Mouse (Mus musculus) ES-E14 (cell line): ENCODE data around the gene Olfr584. TPM values are rescaled to one million over a fixed set of nuclear protein-coding genes. Genes with fewer than 3 reads are reported as not detected.
A peak's percentile ranks its signal among the peaks of the same experiment; 100 is the strongest.

ENCODE experiments used
- DNase-seq: peaks from one replicate; pipeline ENCODE4 v3.0.0-alpha.2; 2013; ENCODE audit warnings: low read depth, low spot score
- H3K27ac ChIP-seq: 2 replicates; pipeline ENCODE4 v1.5.1; 2012; ENCODE audit warnings: low read depth, mild to moderate bottlenecking, low read length, moderate library complexity, mixed read lengths; ENCODE audit not compliant: poor library complexity, insufficient read depth, severe bottlenecking
- H3K36me3 ChIP-seq: 2 replicates; pipeline ENCODE4 v1.6.1; 2012; ENCODE audit warnings: mild to moderate bottlenecking, low read length, moderate library complexity, mixed read lengths; ENCODE audit not compliant: control insufficient read depth, poor library complexity, insufficient read depth, severe bottlenecking
- H3K4me1 ChIP-seq, 2 experiments: fragments of 150-350 bp in 1 of 2; sonication (generic) in 1 of 2; 2 replicates each; pipeline ENCODE4 v1.6.1; 2012; ENCODE audit warnings: low read length in 2 of 2, mild to moderate bottlenecking in 1 of 2, mixed read lengths in 1 of 2; ENCODE audit not compliant: control insufficient read depth in 2 of 2, insufficient read depth in 2 of 2, poor library complexity in 1 of 2
- H3K4me3 ChIP-seq, 2 experiments: fragments of 150-350 bp in 1 of 2; sonication (generic) in 1 of 2; 2 replicates each; pipeline ENCODE4 v1.5.1; 2012; ENCODE audit warnings: low read length in 2 of 2, low read depth in 1 of 2, mild to moderate bottlenecking in 1 of 2, mixed read lengths in 1 of 2; ENCODE audit not compliant: insufficient read depth in 1 of 2, poor library complexity in 1 of 2, severe bottlenecking in 1 of 2
- H3K9ac ChIP-seq: 2 replicates; pipeline ENCODE4 v1.6.1; 2012; ENCODE audit warnings: low read depth, mild to moderate bottlenecking, low read length, mixed read lengths; ENCODE audit not compliant: poor library complexity, insufficient read depth, severe bottlenecking
- H3K9me3 ChIP-seq: fragments of 150-350 bp; sonication (generic); 2 replicates; pipeline ENCODE4 v1.6.1; 2012; ENCODE audit warnings: low read depth, mild to moderate bottlenecking, low read length; ENCODE audit not compliant: control insufficient read depth, insufficient read depth
- CHD2 ChIP-seq: IDR thresholded peaks from 2 replicates; pipeline ENCODE4 v1.6.1; 2014; ENCODE audit warnings: mild to moderate bottlenecking, low read depth, low read length, inconsistent platforms
- HCFC1 ChIP-seq: IDR thresholded peaks from 2 replicates; pipeline ENCODE4 v1.6.1; 2012; ENCODE audit warnings: low read length, inconsistent platforms, borderline replicate concordance; ENCODE audit not compliant: insufficient read depth
- MAFK ChIP-seq: IDR thresholded peaks from 2 replicates; pipeline ENCODE4 v1.6.1; 2014; ENCODE audit warnings: mild to moderate bottlenecking, low read depth, low read length, inconsistent platforms; ENCODE audit not compliant: insufficient read depth
- ZC3H11A ChIP-seq: IDR thresholded peaks from 2 replicates; pipeline ENCODE4 v1.6.1; 2012; ENCODE audit warnings: low read depth, mild to moderate bottlenecking, inconsistent platforms, low read length, borderline replicate concordance
- ZNF384 ChIP-seq: IDR thresholded peaks from 2 replicates; pipeline ENCODE4 v1.6.1; 2012; ENCODE audit warnings: low read depth, low read length, inconsistent platforms
- in situ Hi-C, 2 experiments: fragments of 600-800 bp; cut with MboI; formaldehyde crosslinking; loops; one replicate each; pipeline ENCODE4 v1.15.1; 2025; ENCODE audit warnings: low sequenced_read_pairs in 2 of 2, inconsistent platforms in 1 of 2; ENCODE audit not compliant: unreplicated experiment in 2 of 2
- total RNA-seq: library from RNA; depleted of rRNA; stranded (reverse); fragments of 300-350 nt; gene quantifications from 2 replicates; pipeline ENCODE4 v1.2.3, GENCODE M21; 2012; rRNA removed

The Olfr584 gene
- not detected in 2 replicates for total RNA-seq

GRCm38 (mm10) chr7:103081585-103081984, at the start of gene Olfr584:
TSS of gene Olfr584 (plus strand) at chr7:103081885.
- Histone ChIP-seq H3K4me1 (no peaks in the 10 kb centered on the region), H3K36me3 (no peaks in the 10 kb centered on the region), H3K9me3 (no peaks in the 10 kb centered on the region), H3K9ac (no peak within 1 kb of the TSS), H3K4me3 (no peak within 1 kb of the TSS), H3K27ac (no peak within 1 kb of the TSS)
- in situ Hi-C loops = no loop called here
- DNase-seq = no peak
- TF ChIP-seq CHD2 = no peak
- no peak for TF ChIP-seq MAFK
- TF ChIP-seq HCFC1 = no peak
- no peak for TF ChIP-seq ZC3H11A
- no peak for TF ChIP-seq ZNF384

DNA sequence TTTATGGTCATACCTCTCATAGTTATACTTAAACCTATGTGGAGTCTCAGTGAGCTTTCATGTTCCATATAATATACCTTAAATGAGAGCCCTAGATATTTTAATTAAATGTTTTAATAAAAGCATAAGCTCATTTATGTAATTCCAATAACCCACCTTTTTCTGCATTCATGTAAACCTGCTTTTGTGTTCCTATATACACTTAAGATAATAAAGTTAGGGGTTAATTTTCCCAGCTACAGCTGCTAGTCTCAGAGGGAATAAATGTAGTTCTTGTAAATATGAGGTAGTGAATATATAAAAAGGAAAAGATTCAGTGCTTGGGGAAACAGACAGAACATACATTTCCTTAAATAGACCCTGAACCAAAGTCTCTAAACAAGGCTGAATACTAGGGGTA, 44.0 kb upstream of the Olfr584 start, which contains the start of gene Olfr582:
Gene Olfr582 (plus strand): TSS at position 301 of the 400 bp plus-strand sequence.
- no peak for DNase-seq
- in situ Hi-C loops = no loop called here
- TF ChIP-seq CHD2 (no peak), ZNF384 (no peak), HCFC1 (no peak), ZC3H11A (no peak), MAFK (no peak)

GRCm38 (mm10) chr7:103051000-103051399, 30.7 kb upstream of the Olfr584 start, which contains the start of gene Olfr583:
TSS of gene Olfr583 (plus strand) at chr7:103051300.
- TF ChIP-seq MAFK (no peak), HCFC1 (no peak), ZNF384 (no peak), ZC3H11A (no peak), CHD2 (no peak)
- in situ Hi-C loops = no loop called here
- no peak within 1 kb of the TSS for H3K4me3 ChIP-seq
- DNase-seq = no peak
- no peaks in the 10 kb centered on the region for H3K9me3 ChIP-seq
- H3K4me1 ChIP-seq = no peaks in the 10 kb centered on the region
- no peak within 1 kb of the TSS for H3K9ac ChIP-seq
- no peaks in the 10 kb centered on the region for H3K36me3 ChIP-seq
- H3K27ac ChIP-seq = no peak within 1 kb of the TSS

More for the DNA sequence above, 44.0 kb upstream of the Olfr584 start, which contains the start of gene Olfr582:
- Histone ChIP-seq H3K4me1 (no peaks in the 10 kb centered on the region), H3K4me3 (no peak within 1 kb of the TSS), H3K9ac (no peak within 1 kb of the TSS), H3K36me3 (no peaks in the 10 kb centered on the region), H3K9me3 (no peaks in the 10 kb centered on the region), H3K27ac (no peak within 1 kb of the TSS)

GRCm38 (mm10) chr7:103097420-103097819, 15.7 kb downstream of the Olfr584 start, which contains the start of gene Olfr585:
TSS of gene Olfr585 (plus strand) at chr7:103097720.
- no peaks in the 10 kb centered on the region for H3K36me3 ChIP-seq
- H3K27ac ChIP-seq = no peak within 1 kb of the TSS
- H3K4me3 ChIP-seq = no peak within 1 kb of the TSS
- in situ Hi-C loops = no loop called here
- DNase-seq = no peak
- no peaks in the 10 kb centered on the region for H3K4me1 ChIP-seq
- TF ChIP-seq CHD2 = no peak
- TF ChIP-seq HCFC1 = no peak
- TF ChIP-seq MAFK = no peak
- TF ChIP-seq ZC3H11A = no peak
- no peak for TF ChIP-seq ZNF384
- no peaks in the 10 kb centered on the region; the same call in 1 of the 2 replicates for H3K9me3 ChIP-seq
- no peak within 1 kb of the TSS for H3K9ac ChIP-seq

GRCm38 (mm10) chr7:103119406-103119805, 37.7 kb downstream of the Olfr584 start:
- Histone ChIP-seq H3K4me3 (no peak overlapping the region), H3K9ac (no peak overlapping the region), H3K27ac (no peak overlapping the region), H3K9me3 (no peaks in the 10 kb centered on the region), H3K4me1 (no peaks in the 10 kb centered on the region), H3K36me3 (no peaks in the 10 kb centered on the region)
- in situ Hi-C loops = loop anchor here in 1 of 2 experiments (25.0 kb wide), 1 partner anchor 607 kb away; no protein-coding TSS in a partner anchor
- DNase-seq = peak; percentile 7
- TF ChIP-seq HCFC1 = no peak
- TF ChIP-seq ZNF384 = no peak
- no peak for TF ChIP-seq MAFK
- TF ChIP-seq CHD2 = no peak
- TF ChIP-seq ZC3H11A = 0 out of 2 replicates have a peak, but pooled peaks have one; percentile 48
